Mouse (Mus musculus) adipocyte (in vitro differentiated cells): ENCODE results near the gene Ccdc185.

ENCODE experiments used
- DNase-seq: peaks from one replicate; pipeline ENCODE4 v3.0.0-alpha.2; 2016; ENCODE audit warnings: low spot score

Gene Ccdc185

GRCm38 (mm10) chr1:182747081-182747480 is 1.9 kb downstream of the Ccdc185 start:
- DNase-seq = no peak

DNA sequence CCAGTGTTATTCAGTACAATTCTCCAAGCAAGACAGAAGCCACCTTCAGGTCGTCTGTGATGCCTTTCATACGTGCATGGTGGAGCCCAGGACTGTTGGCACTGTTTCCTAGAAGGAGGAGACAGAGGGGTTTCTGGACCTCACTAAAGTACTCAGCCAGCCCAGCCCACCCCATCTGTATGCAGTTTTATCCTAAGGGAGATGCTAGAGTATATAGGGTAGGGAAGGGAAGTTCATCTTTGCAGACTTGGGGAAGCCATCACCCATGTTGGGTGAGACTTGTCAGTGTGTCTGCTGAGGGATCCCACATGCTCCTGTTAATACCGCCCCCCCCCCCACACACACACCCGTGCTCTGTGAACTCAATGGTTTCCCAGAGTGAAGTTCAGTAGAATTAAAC is 13.1 kb downstream of the Ccdc185 start:
- DNase-seq = no peak

- DNase-seq = no peak
These were observed 16.3 kb downstream of the Ccdc185 start for GRCm38 (mm10) chr1:182732695-182733094.

GRCm38 (mm10) chr1:182729002-182729401 is 20.0 kb downstream of the Ccdc185 start:
- no peak for DNase-seq

DNA sequence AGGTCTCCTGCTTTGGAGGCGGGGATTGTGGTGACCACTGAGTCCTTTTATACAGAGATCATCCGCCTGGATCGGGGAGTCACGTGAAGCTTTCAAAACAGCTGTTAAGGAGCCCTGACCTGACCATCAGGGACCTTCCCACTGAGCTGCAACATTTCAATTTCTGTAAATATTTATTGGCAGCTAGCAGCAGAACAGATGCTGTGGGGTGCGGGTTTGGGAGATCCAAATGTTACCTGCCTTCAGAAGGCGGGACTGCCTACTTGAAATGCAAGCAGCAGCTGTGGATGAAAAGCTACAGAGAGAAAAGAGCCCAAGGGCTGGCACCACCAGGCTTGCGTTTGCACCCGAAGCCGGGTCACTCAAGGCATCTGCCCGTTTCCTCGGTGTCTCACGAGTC is 21.4 kb downstream of the Ccdc185 start:
- DNase-seq = no peak

DNA sequence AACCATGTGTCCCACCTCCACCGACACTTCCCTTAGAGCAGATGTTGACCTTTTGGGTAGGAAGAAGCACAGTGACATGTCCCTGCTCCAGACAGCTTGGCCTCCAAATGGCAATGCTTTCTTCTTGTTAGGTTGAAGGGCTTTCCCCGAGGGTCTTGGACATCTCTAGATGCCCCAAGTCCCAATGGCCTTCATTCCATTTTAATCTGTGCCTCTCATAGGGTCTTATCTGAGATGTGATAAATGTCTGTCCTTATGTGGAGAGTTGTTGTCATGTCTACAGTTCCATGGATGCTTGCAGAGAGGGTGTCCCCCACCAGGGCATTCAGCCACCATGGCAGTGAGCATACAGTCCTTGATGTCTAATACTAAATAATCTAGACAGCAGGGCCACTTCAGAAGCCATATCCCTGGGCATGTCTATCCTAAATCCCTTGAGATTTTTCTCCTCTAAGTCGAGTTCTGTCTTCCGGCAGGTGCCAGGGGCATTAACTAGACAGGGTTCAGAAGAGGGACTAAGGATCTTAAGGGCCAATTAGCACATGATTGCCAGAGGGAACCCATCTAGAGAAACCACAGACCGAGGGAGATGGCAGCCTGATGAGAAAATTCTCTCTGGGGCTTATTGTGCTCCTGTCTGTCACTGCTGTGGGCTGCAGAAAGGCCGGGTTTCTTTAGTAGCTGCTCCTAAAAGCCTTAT is 34.6 kb downstream of the Ccdc185 start:
- no peak for DNase-seq

DNA sequence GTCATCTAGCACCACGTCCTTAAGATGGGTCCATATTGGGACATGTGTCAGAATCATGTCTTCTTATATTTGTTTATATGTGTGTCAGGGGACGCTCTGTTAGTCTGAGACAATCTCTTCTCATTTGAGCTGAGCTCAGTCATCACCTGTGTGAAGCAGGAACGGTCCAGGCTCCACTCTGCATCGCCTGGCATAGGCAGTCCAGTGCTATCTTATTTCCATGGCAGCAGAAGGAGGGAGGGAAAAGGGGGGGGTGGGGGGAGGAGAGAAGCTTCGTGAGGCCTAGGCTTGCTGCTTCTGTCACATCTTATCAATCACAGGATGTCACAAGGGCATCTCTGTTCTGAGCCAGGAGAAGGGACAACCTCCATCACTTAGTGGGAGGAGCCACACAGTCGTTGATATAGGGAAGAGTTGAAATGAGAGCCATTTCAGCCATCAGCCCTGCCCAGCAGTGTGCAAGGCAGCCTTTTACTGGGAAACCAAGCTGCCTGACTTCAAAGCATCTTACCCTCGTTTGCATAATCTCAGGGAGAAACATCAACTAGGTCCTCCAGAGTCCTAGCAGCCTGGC is 37.5 kb downstream of the Ccdc185 start:
- no peak for DNase-seq

GRCm38 (mm10) chr1:182707459-182707858 is 41.5 kb downstream of the Ccdc185 start:
- DNase-seq = no peak

GRCm38 (mm10) chr1:182704882-182705281 is 44.1 kb downstream of the Ccdc185 start:
- DNase-seq = no peak

DNA sequence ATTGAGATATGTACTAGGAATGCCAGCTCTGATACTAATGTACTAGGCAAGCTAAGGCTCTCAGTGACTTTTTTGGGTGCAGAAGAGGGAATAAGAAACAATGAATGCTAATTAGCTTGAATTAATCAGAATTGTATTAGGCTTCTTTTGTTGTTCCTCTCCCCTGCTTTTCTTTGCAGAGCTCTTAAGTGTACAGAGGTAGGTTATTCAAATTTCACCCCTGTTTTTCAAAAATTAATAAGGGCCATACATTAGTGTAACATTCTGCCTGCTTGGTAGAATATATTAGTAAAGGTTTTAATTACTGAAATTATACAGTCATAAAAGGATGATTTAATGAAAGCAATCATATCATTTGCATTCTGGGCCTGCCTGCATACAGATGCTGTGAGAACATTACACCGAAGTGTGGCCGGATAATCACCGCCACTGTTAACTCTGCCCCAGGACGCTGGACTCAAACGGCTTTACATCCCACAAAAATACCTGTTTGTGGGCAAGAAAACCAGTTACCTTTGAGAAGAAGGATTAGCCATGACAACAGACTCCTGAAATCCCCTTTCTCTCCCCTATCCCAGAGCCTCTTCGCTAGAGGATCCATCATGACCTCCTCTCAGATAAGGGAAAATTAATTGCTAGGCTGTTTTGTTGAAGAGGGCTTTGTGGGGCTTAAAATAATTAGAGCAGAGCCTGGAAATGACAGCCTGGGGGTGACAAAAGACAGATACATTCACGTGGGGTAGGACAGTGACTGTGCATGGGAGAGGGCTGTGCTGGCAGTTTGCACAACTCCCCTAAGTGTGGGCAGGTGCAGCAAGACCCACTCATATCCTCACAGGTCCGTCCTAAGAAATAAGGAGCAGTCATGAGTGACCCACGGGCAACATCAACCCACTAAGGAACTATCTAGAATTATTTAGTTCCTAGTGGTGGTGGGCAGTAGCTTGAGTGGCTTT is 49.3 kb downstream of the Ccdc185 start:
- DNase-seq = no peak
